Mouse (Mus musculus): Measurements from ENCODE around the gene Cpped1. TPM values are rescaled to one million over a fixed set of nuclear protein-coding genes. Genes with fewer than 3 reads are reported as not detected.

The Cpped1 gene
- polyA plus RNA-seq, 1 experiment from 2014 or later = 10.8 TPM

- H3K9me3 ChIP-seq (replicated peaks; ENCODE audit: control insufficient read depth, low read length) = no peaks in the 10 kb centered on the region
- WGBS (ENCODE audit: insufficient replicate concordance) = 72% methylated on average over 3 of the region's 3 CpGs
- H3K4me1 ChIP-seq (ENCODE audit: control insufficient read depth, low read depth, low read length) = no peaks in the 10 kb centered on the region
- ATAC-seq (ENCODE audit: low read depth) = no peak
- H3K27me3 ChIP-seq (ENCODE audit: control insufficient read depth, insufficient read depth, low read depth, low read length) = no peaks in the 10 kb centered on the region
- no peak overlapping the region for H3K4me3 ChIP-seq (ENCODE audit: low read depth, low read length)
- no peak overlapping the region for H3K27ac ChIP-seq (ENCODE audit: low read length)
- no peaks in the 10 kb centered on the region for H3K36me3 ChIP-seq (ENCODE audit: control insufficient read depth, insufficient read depth)
- no peak overlapping the region for H3K4me2 ChIP-seq (ENCODE audit: low read depth, low read length)
- no peak overlapping the region for H3K9ac ChIP-seq (ENCODE audit: low read depth, low read length)
Measured at GRCm38 (mm10) chr16:11790476-11790875, 118.8 kb downstream of the Cpped1 start.

- WGBS (ENCODE audit: insufficient replicate concordance) = 41% methylated on average over 4 of the region's 4 CpGs
- no peak overlapping the region for H3K4me3 ChIP-seq (ENCODE audit: low read depth, low read length)
- H3K4me2 ChIP-seq (ENCODE audit: low read depth, low read length) = no peak overlapping the region
- H3K9me3 ChIP-seq (replicated peaks; ENCODE audit: control insufficient read depth, low read length) = no peaks in the 10 kb centered on the region
- ATAC-seq (ENCODE audit: low read depth) = no peak
- no peaks in the 10 kb centered on the region for H3K27me3 ChIP-seq (ENCODE audit: control insufficient read depth, insufficient read depth, low read depth, low read length)
- no peak overlapping the region for H3K27ac ChIP-seq (ENCODE audit: low read length)
- H3K4me1 ChIP-seq (ENCODE audit: control insufficient read depth, low read depth, low read length) = peaks cover 7% of the 10 kb centered on the region
- no peak overlapping the region for H3K9ac ChIP-seq (ENCODE audit: low read depth, low read length)
- H3K36me3 ChIP-seq (ENCODE audit: control insufficient read depth, insufficient read depth) = no peaks in the 10 kb centered on the region
Measured at GRCm38 (mm10) chr16:11785806-11786205, 123.4 kb downstream of the Cpped1 start.

GRCm38 (mm10) chr16:11784354-11784753 lies 124.9 kb downstream of the Cpped1 start:
- Histone ChIP-seq H3K9me3 (replicated peaks; ENCODE audit: control insufficient read depth, low read length) (no peaks in the 10 kb centered on the region), H3K4me2 (ENCODE audit: low read depth, low read length) (no peak overlapping the region), H3K27me3 (ENCODE audit: control insufficient read depth, insufficient read depth, low read depth, low read length) (no peaks in the 10 kb centered on the region), H3K4me1 (ENCODE audit: control insufficient read depth, low read depth, low read length) (peaks cover 7% of the 10 kb centered on the region), H3K9ac (ENCODE audit: low read depth, low read length) (no peak overlapping the region), H3K4me3 (ENCODE audit: low read depth, low read length) (no peak overlapping the region), H3K36me3 (ENCODE audit: control insufficient read depth, insufficient read depth) (no peaks in the 10 kb centered on the region), H3K27ac (ENCODE audit: low read length) (no peak overlapping the region)
- WGBS (ENCODE audit: insufficient replicate concordance) = 33% methylated on average over 4 of the region's 4 CpGs
- no peak for ATAC-seq (ENCODE audit: low read depth)

- H3K4me3 ChIP-seq (ENCODE audit: low read depth, low read length) = no peak overlapping the region
Measured at GRCm38 (mm10) chr16:11783337-11783736, 125.9 kb downstream of the Cpped1 start.

GRCm38 (mm10) chr16:11782082-11782481 lies 127.2 kb downstream of the Cpped1 start:
- H3K4me1 ChIP-seq (ENCODE audit: control insufficient read depth, low read depth, low read length) = peaks cover 7% of the 10 kb centered on the region
- H3K27me3 ChIP-seq (ENCODE audit: control insufficient read depth, insufficient read depth, low read depth, low read length) = no peaks in the 10 kb centered on the region
- 9% methylated on average over 2 of the region's 2 CpGs for WGBS (ENCODE audit: insufficient replicate concordance)
- H3K4me3 ChIP-seq (ENCODE audit: low read depth, low read length) = no peak overlapping the region
- H3K4me2 ChIP-seq (ENCODE audit: low read depth, low read length) = no peak overlapping the region
- no peaks in the 10 kb centered on the region for H3K36me3 ChIP-seq (ENCODE audit: control insufficient read depth, insufficient read depth)
- H3K9me3 ChIP-seq (replicated peaks; ENCODE audit: control insufficient read depth, low read length) = no peaks in the 10 kb centered on the region
- ATAC-seq (ENCODE audit: low read depth) = peak; percentile 77
- no peak overlapping the region for H3K27ac ChIP-seq (ENCODE audit: low read length)
- H3K9ac ChIP-seq (ENCODE audit: low read depth, low read length) = no peak overlapping the region

More at GRCm38 (mm10) chr16:11783337-11783736, 125.9 kb downstream of the Cpped1 start:
- H3K27me3 ChIP-seq (ENCODE audit: control insufficient read depth, insufficient read depth, low read depth, low read length) = no peaks in the 10 kb centered on the region
- no peaks in the 10 kb centered on the region for H3K9me3 ChIP-seq (replicated peaks; ENCODE audit: control insufficient read depth, low read length)
- H3K4me1 ChIP-seq (ENCODE audit: control insufficient read depth, low read depth, low read length) = peaks cover 7% of the 10 kb centered on the region
- no peak overlapping the region for H3K27ac ChIP-seq (ENCODE audit: low read length)
- no peak overlapping the region for H3K4me2 ChIP-seq (ENCODE audit: low read depth, low read length)
- no peak for ATAC-seq (ENCODE audit: low read depth)
- no peak overlapping the region for H3K9ac ChIP-seq (ENCODE audit: low read depth, low read length)
- H3K36me3 ChIP-seq (ENCODE audit: control insufficient read depth, insufficient read depth) = no peaks in the 10 kb centered on the region

- ATAC-seq (ENCODE audit: low read depth) = no peak
- Histone ChIP-seq H3K36me3 (ENCODE audit: control insufficient read depth, insufficient read depth) (no peaks in the 10 kb centered on the region), H3K9ac (ENCODE audit: low read depth, low read length) (no peak overlapping the region), H3K4me2 (ENCODE audit: low read depth, low read length) (no peak overlapping the region), H3K4me1 (ENCODE audit: control insufficient read depth, low read depth, low read length) (peaks cover 7% of the 10 kb centered on the region), H3K27ac (ENCODE audit: low read length) (no peak overlapping the region), H3K27me3 (ENCODE audit: control insufficient read depth, insufficient read depth, low read depth, low read length) (no peaks in the 10 kb centered on the region), H3K4me3 (ENCODE audit: low read depth, low read length) (no peak overlapping the region), H3K9me3 (replicated peaks; ENCODE audit: control insufficient read depth, low read length) (no peaks in the 10 kb centered on the region)
- 69% methylated on average over 9 of the region's 9 CpGs for WGBS (ENCODE audit: insufficient replicate concordance)
Measured at GRCm38 (mm10) chr16:11778715-11779460, 130.4 kb downstream of the Cpped1 start.

GRCm38 (mm10) chr16:11778191-11778590 lies 131.1 kb downstream of the Cpped1 start:
- Histone ChIP-seq H3K4me2 (ENCODE audit: low read depth, low read length) (no peak overlapping the region), H3K27me3 (ENCODE audit: control insufficient read depth, insufficient read depth, low read depth, low read length) (no peaks in the 10 kb centered on the region)
- 65% methylated on average over 5 of the region's 5 CpGs for WGBS (ENCODE audit: insufficient replicate concordance)

GRCm38 (mm10) chr16:11776528-11776927 lies 132.7 kb downstream of the Cpped1 start:
- ATAC-seq (ENCODE audit: low read depth) = no peak

More at GRCm38 (mm10) chr16:11778191-11778590, 131.1 kb downstream of the Cpped1 start:
- Histone ChIP-seq H3K4me3 (ENCODE audit: low read depth, low read length) (no peak overlapping the region), H3K36me3 (ENCODE audit: control insufficient read depth, insufficient read depth) (no peaks in the 10 kb centered on the region), H3K27ac (ENCODE audit: low read length) (no peak overlapping the region), H3K9me3 (replicated peaks; ENCODE audit: control insufficient read depth, low read length) (no peaks in the 10 kb centered on the region), H3K4me1 (ENCODE audit: control insufficient read depth, low read depth, low read length) (peaks cover 7% of the 10 kb centered on the region), H3K9ac (ENCODE audit: low read depth, low read length) (no peak overlapping the region)
- ATAC-seq (ENCODE audit: low read depth) = no peak

GRCm38 (mm10) chr16:11774321-11774720 lies 134.9 kb downstream of the Cpped1 start:
- Histone ChIP-seq H3K27me3 (ENCODE audit: control insufficient read depth, insufficient read depth, low read depth, low read length) (no peaks in the 10 kb centered on the region), H3K4me2 (ENCODE audit: low read depth, low read length) (no peak overlapping the region), H3K36me3 (ENCODE audit: control insufficient read depth, insufficient read depth) (no peaks in the 10 kb centered on the region), H3K4me1 (ENCODE audit: control insufficient read depth, low read depth, low read length) (no peaks in the 10 kb centered on the region), H3K27ac (ENCODE audit: low read length) (no peak overlapping the region), H3K9ac (ENCODE audit: low read depth, low read length) (no peak overlapping the region), H3K4me3 (ENCODE audit: low read depth, low read length) (no peak overlapping the region), H3K9me3 (replicated peaks; ENCODE audit: control insufficient read depth, low read length) (no peaks in the 10 kb centered on the region)
- WGBS (ENCODE audit: insufficient replicate concordance) = 70% methylated on average over 1 of the region's 1 CpGs
- ATAC-seq (ENCODE audit: low read depth) = no peak

More at GRCm38 (mm10) chr16:11776528-11776927, 132.7 kb downstream of the Cpped1 start:
- WGBS (ENCODE audit: insufficient replicate concordance) = 71% methylated on average over 3 of the region's 3 CpGs
- Histone ChIP-seq H3K9ac (ENCODE audit: low read depth, low read length) (no peak overlapping the region), H3K36me3 (ENCODE audit: control insufficient read depth, insufficient read depth) (no peaks in the 10 kb centered on the region), H3K9me3 (replicated peaks; ENCODE audit: control insufficient read depth, low read length) (no peaks in the 10 kb centered on the region), H3K27ac (ENCODE audit: low read length) (no peak overlapping the region), H3K27me3 (ENCODE audit: control insufficient read depth, insufficient read depth, low read depth, low read length) (no peaks in the 10 kb centered on the region), H3K4me2 (ENCODE audit: low read depth, low read length) (no peak overlapping the region), H3K4me1 (ENCODE audit: control insufficient read depth, low read depth, low read length) (no peaks in the 10 kb centered on the region), H3K4me3 (ENCODE audit: low read depth, low read length) (no peak overlapping the region)

Data from liver, embryonic 16.5 days (tissue).